ENCODE assay signal across 10 mouse cellular contexts in the genomic region with DNA sequence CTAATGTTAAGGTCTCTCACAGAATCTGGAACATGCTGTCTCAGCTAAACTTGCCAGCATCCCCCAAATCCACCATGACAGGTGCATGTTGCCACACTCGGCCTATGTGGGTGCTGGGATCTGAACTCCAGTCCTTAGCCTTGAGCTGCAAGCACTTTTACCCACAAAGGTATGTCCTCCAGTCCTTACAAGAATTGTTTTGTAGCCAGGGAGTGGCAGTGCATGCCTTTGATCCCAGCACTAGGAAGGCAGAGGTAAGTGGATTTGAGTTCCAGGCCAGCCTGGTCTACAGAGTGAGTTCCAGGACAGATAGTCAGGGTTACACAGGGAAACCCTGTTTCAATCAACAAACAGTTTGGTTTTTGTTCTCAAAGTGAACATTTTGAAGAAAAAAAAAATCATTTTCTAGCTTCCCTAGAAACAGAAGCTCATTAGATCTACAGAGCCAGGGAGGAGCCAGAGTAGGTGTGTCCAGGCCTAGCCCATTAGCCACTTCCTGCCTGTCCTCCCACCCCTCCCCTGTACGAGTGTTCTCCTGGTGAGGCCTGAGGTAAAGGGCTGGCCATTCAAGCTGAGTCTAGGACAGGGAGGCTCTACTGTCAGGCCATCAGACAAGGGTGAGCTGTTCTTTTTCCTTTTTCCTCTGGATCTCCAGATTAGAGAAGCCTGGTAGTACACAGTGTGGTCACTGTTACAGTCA. TPM values are rescaled to one million over a fixed set of nuclear protein-coding genes. Genes with fewer than 3 reads are reported as not detected.
DNase-seq lines count a peak whose midpoint lies in the region; ATAC-seq and TF ChIP-seq lines count a peak whose summit lies in the region.
"Had no signal": no experiment of that assay in that cellular context is flagged by ENCODE, and none has a peak within 500 bp of the region (broad histone marks: within the 10 kb centered on the region; RNA-seq: fewer than 3 reads in every experiment).

No protein-coding gene starts in this region.

- H3K79me2 ChIP-seq in heart, adult 2 months (replicated peaks; ENCODE audit: control insufficient read depth, insufficient read depth, low read length): no peaks in the 10 kb centered on the region

- no peak for TF ChIP-seq CTCF in heart, adult 2 months (IDR thresholded peaks at IDR 0.05)

- no peaks in the 10 kb centered on the region for H3K27me3 ChIP-seq in heart, embryonic 12.5 days (replicated peaks)
- no peaks in the 10 kb centered on the region for H3K27me3 ChIP-seq in limb, embryonic 14.5 days (ENCODE audit: control insufficient read depth, insufficient read depth, low read length)
- no peaks in the 10 kb centered on the region for H3K27me3 ChIP-seq in heart, adult 2 months (ENCODE audit: control insufficient read depth, insufficient read depth, low read length)
- H3K27me3 ChIP-seq: heart, embryonic 13.5 days; neural tube, embryonic 12.5 days had no signal

- 0 out of 2 replicates have a peak, but pooled peaks cover 3% of the 10 kb centered on the region for H3K36me3 ChIP-seq in heart, embryonic 12.5 days
- peaks cover 3% of the 10 kb centered on the region; the same call in 1 of the 2 replicates for H3K36me3 ChIP-seq in limb, embryonic 14.5 days (ENCODE audit: control insufficient read depth, insufficient read depth, low read length)
- no peaks in the 10 kb centered on the region for H3K36me3 ChIP-seq in heart, adult 2 months (ENCODE audit: control insufficient read depth, insufficient read depth, low read length)
- H3K36me3 ChIP-seq: heart, embryonic 13.5 days; neural tube, embryonic 12.5 days had no signal

- intact Hi-C loops in heart, postnatal 36 days (cut with DNase I): no loop called here
- intact Hi-C loops in heart, adult 2 months (cut with DNase I): no loop called here

- TF ChIP-seq POLR2A in limb, embryonic 14.5 days (IDR thresholded peaks at IDR 0.05; ENCODE audit: borderline replicate concordance, extremely low read depth, insufficient read depth, insufficient read length): no peak
- TF ChIP-seq POLR2A in heart, adult 2 months (IDR thresholded peaks at IDR 0.05; ENCODE audit: insufficient read depth, low read depth, low read length): no peak

- ATAC-seq in heart, embryonic 12.5 days (ENCODE audit: insufficient number of reproducible peaks, low FRiP score): peak; percentile 47; the same call in 1 of the 2 replicates
- ATAC-seq in limb, embryonic 14.5 days (ENCODE audit: low FRiP score, low read depth): no peak
- ATAC-seq in monocyte, adult 5-6 weeks (replicated peaks; ENCODE audit: insufficient number of reproducible peaks, low FRiP score, low TSS enrichment, poor library complexity, severe bottlenecking): peak; percentile 70; the same call in 1 of the 2 replicates

- no peak for DNase-seq in heart, postnatal 36 days
- DNase-seq in R1 (ENCODE audit: low read depth, low spot score): peak; percentile 70
- DNase-seq in limb, embryonic 14.5 days (ENCODE audit: low spot score): no peak
- no peak for DNase-seq in thymus, postnatal 14 days
- DNase-seq in frontal cortex, adult 2 months (ENCODE audit: extremely low spot score in 1 of 2, low spot score in 1 of 2): no peak
- DNase-seq in heart, adult 2 months: no peak

- TF ChIP-seq EP300 in heart, adult 2 months (IDR thresholded peaks at IDR 0.05; ENCODE audit: insufficient read depth, low read depth, low read length): no peak

- no peak overlapping the region for H3K4me3 ChIP-seq in heart, embryonic 12.5 days
- H3K4me3 ChIP-seq in limb, embryonic 14.5 days (replicated peaks; ENCODE audit: low read length): no peak overlapping the region
- H3K4me3 ChIP-seq in heart, adult 2 months: no peak overlapping the region
- H3K4me3 ChIP-seq: heart, embryonic 13.5 days; neural tube, embryonic 12.5 days had no signal

- no peak overlapping the region for H3K27ac ChIP-seq in heart, embryonic 12.5 days (ENCODE audit: poor library complexity, severe bottlenecking)
- H3K27ac ChIP-seq in limb, embryonic 14.5 days (replicated peaks; ENCODE audit: low read depth, low read length): no peak overlapping the region
- no peak overlapping the region for H3K27ac ChIP-seq in heart, adult 2 months
- H3K27ac ChIP-seq: heart, embryonic 13.5 days; neural tube, embryonic 12.5 days had no signal

- H3K9me3 ChIP-seq in heart, embryonic 12.5 days (replicated peaks): 0 out of 2 replicates have a peak, but pooled peaks cover 6% of the 10 kb centered on the region
- no peaks in the 10 kb centered on the region for H3K9me3 ChIP-seq in limb, embryonic 14.5 days (ENCODE audit: control insufficient read depth, low read length)
- H3K9me3 ChIP-seq: heart, embryonic 13.5 days; neural tube, embryonic 12.5 days had no signal

- 46% methylated on average over 2 of the region's 2 CpGs for WGBS in heart, embryonic 12.5 days
- WGBS in limb, embryonic 14.5 days: 46% methylated on average over 2 of the region's 2 CpGs
- WGBS in heart, adult 2 months: 66% methylated on average over 2 of the region's 2 CpGs

- no peak overlapping the region for H3K4me2 ChIP-seq in heart, embryonic 12.5 days
- no peak overlapping the region for H3K4me2 ChIP-seq in limb, embryonic 14.5 days (replicated peaks; ENCODE audit: low read depth, low read length, severe bottlenecking)
- H3K4me2 ChIP-seq: heart, embryonic 13.5 days; neural tube, embryonic 12.5 days had no signal

- H3K9ac ChIP-seq in heart, embryonic 12.5 days: no peak overlapping the region
- H3K9ac ChIP-seq in limb, embryonic 14.5 days (ENCODE audit: low read depth, low read length, severe bottlenecking): 0 out of 2 replicates have a peak overlapping the region, but pooled peaks have one; percentile 2
- H3K9ac ChIP-seq in heart, adult 2 months (ENCODE audit: low read depth, low read length): no peak overlapping the region
- H3K9ac ChIP-seq: heart, embryonic 13.5 days; neural tube, embryonic 12.5 days had no signal

- H3K4me1 ChIP-seq in heart, embryonic 12.5 days (replicated peaks): peaks cover 25% of the 10 kb centered on the region
- H3K4me1 ChIP-seq in limb, embryonic 14.5 days (ENCODE audit: control insufficient read depth, insufficient read depth, low read length): no peaks in the 10 kb centered on the region
- peaks cover 4% of the 10 kb centered on the region for H3K4me1 ChIP-seq in heart, adult 2 months (ENCODE audit: control insufficient read depth, insufficient read depth, low read length)
- H3K4me1 ChIP-seq: neural tube, embryonic 12.5 days had no signal

RNA-seq across cellular contexts. Expression of a gene that starts 26.1 kb away (rescaled TPM):
- polyA plus RNA-seq in heart, embryonic 12.5 days (2016; fragmentation: Nextera tagmentation; extraction: Ambion mirVana): 45.1 and 47.5 TPM in 2 replicates
- 10 to 100 TPM; 17.3 to 65.9 TPM for total RNA-seq in heart, postnatal 36 days (2021)
- polyA plus RNA-seq in limb, embryonic 14.5 days (2012; rRNA removed): 187 and 282 TPM in 2 replicates
- 81.9 and 86.7 TPM in 2 replicates for polyA plus RNA-seq in limb, embryonic 14.5 days (2014; fragmentation: Nextera tagmentation; extraction: Ambion mirVana)
- total RNA-seq in monocyte, adult 5-6 weeks (2017): 13.2 to 26.4 TPM (median 13.5 TPM) in 3 replicates
- 271 and 272 TPM in 2 replicates for polyA plus RNA-seq in frontal cortex, adult 2 months (2012; rRNA removed)
- total RNA-seq in heart, adult 2 months (2021): 10 to 100 TPM; 22.0 to 32.1 TPM
- 318 and 731 TPM in 2 replicates for polyA plus RNA-seq in heart, adult 2 months (2012; rRNA removed)

RNA-seq across cellular contexts. Expression of a gene that starts 54.3 kb away (rescaled TPM):
- polyA plus RNA-seq in heart, embryonic 12.5 days (2016; fragmentation: Nextera tagmentation; extraction: Ambion mirVana): 48.0 and 48.3 TPM in 2 replicates
- total RNA-seq in heart, postnatal 36 days (2021): 10 to 100 TPM; 25.0 to 29.0 TPM
- polyA plus RNA-seq in limb, embryonic 14.5 days (2012; rRNA removed): 55.3 and 55.8 TPM in 2 replicates
- polyA plus RNA-seq in limb, embryonic 14.5 days (2014; fragmentation: Nextera tagmentation; extraction: Ambion mirVana): 60.2 and 63.4 TPM in 2 replicates
- 25.1 to 42.4 TPM (median 31.8 TPM) in 3 replicates for total RNA-seq in monocyte, adult 5-6 weeks (2017)
- 45.1 and 45.7 TPM in 2 replicates for polyA plus RNA-seq in frontal cortex, adult 2 months (2012; rRNA removed)
- total RNA-seq in heart, adult 2 months (2021): 10 to 100 TPM; 23.3 to 23.5 TPM
- 20.6 and 26.4 TPM in 2 replicates for polyA plus RNA-seq in heart, adult 2 months (2012; rRNA removed)
